Mouse (Mus musculus) neural tube, embryonic 11.5 days (tissue): ENCODE measurements around the gene Lhfpl4. TPM values are rescaled to one million over a fixed set of nuclear protein-coding genes. Genes with fewer than 3 reads are reported as not detected.

Source experiments
- ATAC-seq: fragments of 200-750 bp; cut with Nextera tagmentation; 2 replicates; pipeline ENCODE4 v1.8.0; 2017; ENCODE audit warnings: moderate number of reproducible peaks, mild to moderate bottlenecking, moderate TSS enrichment, moderate library complexity; ENCODE audit not compliant: insufficient read depth, low FRiP score, low TSS enrichment
- DNase-seq: peaks from one replicate; pipeline ENCODE4 v3.0.0-alpha.2; 2015; ENCODE audit warnings: low spot score
- H3K27ac ChIP-seq: fragments of 300-500 bp; sonication (generic); 2 replicates; pipeline ENCODE4 v1.5.1; 2014; ENCODE audit warnings: low read depth, mild to moderate bottlenecking, low read length
- H3K27me3 ChIP-seq: fragments of 300-500 bp; sonication (generic); 2 replicates; pipeline ENCODE4 v1.6.1; 2014; ENCODE audit warnings: mild to moderate bottlenecking, low read length, mixed read lengths; ENCODE audit not compliant: control insufficient read depth, insufficient read depth
- H3K36me3 ChIP-seq: fragments of 300-500 bp; sonication (generic); 2 replicates; pipeline ENCODE4 v1.6.1; 2014; ENCODE audit warnings: mild to moderate bottlenecking, low read length, moderate library complexity, mixed read lengths; ENCODE audit not compliant: control insufficient read depth, insufficient read depth
- H3K4me1 ChIP-seq: fragments of 300-500 bp; sonication (generic); 2 replicates; pipeline ENCODE4 v1.6.1; 2014; ENCODE audit warnings: low read length, mixed read lengths; ENCODE audit not compliant: control insufficient read depth, insufficient read depth
- H3K4me2 ChIP-seq: fragments of 300-500 bp; sonication (generic); 2 replicates; pipeline ENCODE4 v1.6.1; 2014; ENCODE audit warnings: low read depth, mild to moderate bottlenecking, moderate library complexity
- H3K4me3 ChIP-seq: fragments of 300-500 bp; sonication (generic); 2 replicates; pipeline ENCODE4 v1.5.1; 2014; ENCODE audit warnings: low read depth, low read length
- H3K9ac ChIP-seq: fragments of 300-500 bp; sonication (generic); 2 replicates; pipeline ENCODE4 v1.6.1; 2014; ENCODE audit warnings: mild to moderate bottlenecking, low read length
- H3K9me3 ChIP-seq: fragments of 300-500 bp; sonication (generic); 2 replicates; pipeline ENCODE4 v1.6.1; 2016; ENCODE audit warnings: low read length; ENCODE audit not compliant: control insufficient read depth
- whole genome bisulfite sequencing: fragments of 180-500 bp; shearing (Covaris S2); extraction: QIAGEN DNeasy Blood & Tissue Kit; methylation state at CpG from one replicate; pipeline ENCODE4 v1.1.7; 2014; 5-methylcytosine and 5-hydroxymethylcytosine counted together
- polyA plus RNA-seq: library from polyadenylated mRNA; unstranded; fragments of >200 nt; fragmentation: Nextera tagmentation; extraction: Ambion mirVana; gene quantifications from 2 replicates; pipeline ENCODE4 v1.2.1, GENCODE M21; 2014

Lhfpl4 gene
- polyA plus RNA-seq, 1 experiment from 2014 or later = 6.7 TPM

GRCm38 (mm10) chr6:113160106-113160505, 35.1 kb downstream of the Lhfpl4 start:
- H3K36me3 ChIP-seq = no peaks in the 10 kb centered on the region
- DNase-seq (no peak), ATAC-seq (no peak)
- H3K9me3 ChIP-seq = peaks cover 2% of the 10 kb centered on the region; the same call in 1 of the 2 replicates
- no peak overlapping the region for H3K4me2 ChIP-seq
- no peak overlapping the region for H3K27ac ChIP-seq
- WGBS = 95% methylated on average over 9 of the region's 10 CpGs
- H3K4me1 ChIP-seq = no peaks in the 10 kb centered on the region
- H3K4me3 ChIP-seq = no peak overlapping the region
- no peaks in the 10 kb centered on the region for H3K27me3 ChIP-seq
- no peak overlapping the region for H3K9ac ChIP-seq

GRCm38 (mm10) chr6:113156064-113156463, 39.1 kb downstream of the Lhfpl4 start:
- DNase-seq = no peak
- Histone ChIP-seq H3K4me3 (no peak overlapping the region), H3K4me2 (no peak overlapping the region), H3K9ac (no peak overlapping the region), H3K4me1 (no peaks in the 10 kb centered on the region), H3K27ac (no peak overlapping the region), H3K27me3 (no peaks in the 10 kb centered on the region), H3K9me3 (no peaks in the 10 kb centered on the region), H3K36me3 (peaks cover 12% of the 10 kb centered on the region)
- ATAC-seq = no peak
- 91% methylated on average over 4 of the region's 4 CpGs for WGBS

GRCm38 (mm10) chr6:113154886-113155285, 40.3 kb downstream of the Lhfpl4 start:
- DNase-seq (no peak), ATAC-seq (no peak)
- Histone ChIP-seq H3K9me3 (no peaks in the 10 kb centered on the region), H3K4me1 (no peaks in the 10 kb centered on the region), H3K27me3 (no peaks in the 10 kb centered on the region), H3K27ac (no peak overlapping the region), H3K9ac (no peak overlapping the region), H3K36me3 (peaks cover 17% of the 10 kb centered on the region), H3K4me2 (no peak overlapping the region), H3K4me3 (no peak overlapping the region)
- WGBS = 84% methylated on average over 6 of the region's 6 CpGs

GRCm38 (mm10) chr6:113154071-113154470, 41.1 kb downstream of the Lhfpl4 start:
- peaks cover 21% of the 10 kb centered on the region for H3K36me3 ChIP-seq
- 95% methylated on average over 8 of the region's 8 CpGs for WGBS
- no peak overlapping the region for H3K27ac ChIP-seq
- no peaks in the 10 kb centered on the region for H3K9me3 ChIP-seq
- no peaks in the 10 kb centered on the region for H3K4me1 ChIP-seq
- no peak overlapping the region for H3K9ac ChIP-seq
- ATAC-seq = no peak
- no peak for DNase-seq
- H3K4me2 ChIP-seq = no peak overlapping the region
- no peak overlapping the region for H3K4me3 ChIP-seq
- H3K27me3 ChIP-seq = no peaks in the 10 kb centered on the region

GRCm38 (mm10) chr6:113145249-113145648, 49.9 kb downstream of the Lhfpl4 start:
- no peak for DNase-seq
- no peaks in the 10 kb centered on the region for H3K4me1 ChIP-seq
- no peak overlapping the region for H3K4me2 ChIP-seq
- ATAC-seq = no peak
- no peak overlapping the region for H3K9ac ChIP-seq
- no peak overlapping the region for H3K27ac ChIP-seq
- no peaks in the 10 kb centered on the region for H3K27me3 ChIP-seq
- peaks cover 22% of the 10 kb centered on the region for H3K36me3 ChIP-seq
- WGBS = 95% methylated on average over 4 of the region's 4 CpGs
- no peaks in the 10 kb centered on the region for H3K9me3 ChIP-seq
- H3K4me3 ChIP-seq = no peak overlapping the region

DNA sequence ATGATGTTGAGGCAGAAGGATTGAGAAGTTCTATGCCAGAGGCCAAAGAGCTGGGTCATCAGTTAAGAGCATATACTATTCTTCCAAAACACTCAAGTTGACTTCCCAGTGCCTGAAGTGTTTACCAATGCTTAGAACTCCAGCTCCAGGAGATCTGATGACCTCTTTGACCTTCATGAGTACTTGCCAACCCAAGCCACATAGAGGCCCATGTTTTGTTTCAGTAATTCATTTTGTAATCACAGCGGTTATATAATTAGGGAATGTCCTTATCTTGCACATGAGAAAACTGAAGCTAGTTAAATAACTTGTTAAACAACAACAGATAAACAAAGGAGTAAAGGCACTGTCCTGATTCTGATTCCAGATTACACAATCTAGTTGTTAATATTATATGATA, 50.4 kb downstream of the Lhfpl4 start:
- Histone ChIP-seq H3K27ac (no peak overlapping the region), H3K9me3 (no peaks in the 10 kb centered on the region), H3K36me3 (peaks cover 19% of the 10 kb centered on the region), H3K9ac (no peak overlapping the region), H3K27me3 (no peaks in the 10 kb centered on the region), H3K4me3 (no peak overlapping the region), H3K4me2 (no peak overlapping the region), H3K4me1 (no peaks in the 10 kb centered on the region)
- WGBS = 100% methylated on average over 1 of the region's 1 CpGs
- no peak for ATAC-seq
- DNase-seq = no peak

DNA sequence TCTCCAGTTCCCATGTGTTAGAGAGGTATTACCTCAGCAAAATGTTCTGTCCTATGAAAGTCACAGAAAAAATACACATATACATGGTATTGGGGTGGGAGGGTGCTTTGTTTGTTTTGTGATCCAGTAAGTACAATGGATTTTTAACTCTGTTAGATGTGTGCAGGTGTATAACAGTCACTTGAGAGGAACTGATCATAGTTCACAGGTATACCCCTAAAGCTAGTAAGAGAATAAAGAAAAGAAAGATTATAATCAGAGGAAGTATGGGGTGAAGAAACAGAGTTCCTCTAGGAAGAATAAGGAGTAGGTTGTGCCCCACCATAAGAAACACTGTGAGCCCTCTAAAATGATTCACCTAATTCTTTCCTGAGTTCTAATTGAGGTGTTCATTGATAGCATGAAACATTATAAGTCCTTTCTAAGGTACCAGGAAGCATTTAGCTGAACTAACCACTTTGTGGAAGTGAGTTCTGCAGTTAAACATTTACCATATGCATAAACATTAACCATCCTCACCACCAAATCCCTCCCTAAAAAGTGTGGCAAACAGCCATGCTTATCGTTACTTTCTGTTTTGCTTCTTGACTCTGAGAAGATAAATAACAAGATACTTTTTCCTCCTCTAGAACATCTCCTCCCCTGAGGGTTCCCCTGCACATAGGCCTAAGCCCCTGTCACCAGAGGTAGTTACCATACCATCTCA, 53.6 kb downstream of the Lhfpl4 start:
- Histone ChIP-seq H3K36me3 (peaks cover 18% of the 10 kb centered on the region), H3K27ac (no peak overlapping the region)
- WGBS = 90% methylated on average over 1 of the region's 1 CpGs

GRCm38 (mm10) chr6:113133360-113133759, 61.8 kb downstream of the Lhfpl4 start:
- DNase-seq = no peak
- H3K4me1 ChIP-seq = no peaks in the 10 kb centered on the region
- no peak overlapping the region for H3K9ac ChIP-seq
- no peaks in the 10 kb centered on the region for H3K9me3 ChIP-seq
- H3K27ac ChIP-seq = no peak overlapping the region
- H3K36me3 ChIP-seq = peaks cover 7% of the 10 kb centered on the region
- no peak for ATAC-seq
- no peak overlapping the region for H3K4me3 ChIP-seq
- 84% methylated on average over 2 of the region's 2 CpGs for WGBS
- H3K4me2 ChIP-seq = no peak overlapping the region
- no peaks in the 10 kb centered on the region for H3K27me3 ChIP-seq

More for the DNA sequence above, 53.6 kb downstream of the Lhfpl4 start:
- Histone ChIP-seq H3K4me3 (no peak overlapping the region), H3K9me3 (no peaks in the 10 kb centered on the region), H3K9ac (no peak overlapping the region), H3K27me3 (no peaks in the 10 kb centered on the region), H3K4me1 (no peaks in the 10 kb centered on the region), H3K4me2 (no peak overlapping the region)
- no peak for ATAC-seq
- DNase-seq = no peak

DNA sequence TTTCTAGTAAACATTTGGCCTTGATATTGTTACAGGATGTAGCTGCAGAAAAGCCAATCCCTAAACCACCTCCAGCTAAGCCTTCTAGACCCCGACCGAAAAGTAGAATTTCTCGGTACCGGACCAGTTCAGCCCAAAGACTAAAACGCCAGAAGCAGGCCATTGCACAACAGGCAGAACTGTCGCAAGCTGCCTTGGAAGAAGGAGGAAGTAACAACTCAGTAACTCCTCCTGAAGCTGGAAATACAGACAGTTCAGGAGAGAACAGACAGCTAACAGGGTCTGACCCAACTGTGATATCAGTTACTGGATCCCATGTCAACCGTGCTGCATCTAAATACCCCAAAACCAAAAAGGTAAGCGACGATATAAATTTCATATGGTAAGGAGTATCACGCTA, 74.4 kb downstream of the Lhfpl4 start:
- H3K36me3 ChIP-seq = peaks cover 23% of the 10 kb centered on the region
- WGBS = 97% methylated on average over 10 of the region's 10 CpGs
- ATAC-seq = no peak

More for the DNA sequence above, 74.4 kb downstream of the Lhfpl4 start:
- Histone ChIP-seq H3K4me1 (no peaks in the 10 kb centered on the region), H3K9me3 (no peaks in the 10 kb centered on the region), H3K27ac (no peak overlapping the region), H3K4me2 (no peak overlapping the region), H3K4me3 (no peak overlapping the region), H3K9ac (no peak overlapping the region), H3K27me3 (no peaks in the 10 kb centered on the region)
- DNase-seq = no peak
